Mouse (Mus musculus): ENCODE data around the gene Ccl1.

- TF ChIP-seq POLR2A (IDR thresholded peaks at IDR 0.05; ENCODE audit: low read depth, low read length) (no peak), CTCF (IDR thresholded peaks at IDR 0.05; ENCODE audit: borderline replicate concordance, insufficient read depth, low read length) (no peak)
These were observed 71.5 kb downstream of the Ccl1 start for GRCm38 (mm10) chr11:82233991-82234390.
